Mouse (Mus musculus) ovary, postnatal 10 days (tissue): ENCODE measurements around the gene Mamstr.

Experiments
- DNase-seq: peaks from one replicate; pipeline ENCODE4 v3.0.0; 2022; ENCODE audit warnings: low spot score

Gene Mamstr

GRCm38 (mm10) chr7:45639561-45640027 lies at the start of gene Mamstr:
TSS of gene Mamstr (plus strand) at chr7:45639977.
- DNase-seq, result no peak

- DNase-seq, result no peak
Observed at GRCm38 (mm10) chr7:45590874-45591273, 48.9 kb upstream of the Mamstr start.

DNA sequence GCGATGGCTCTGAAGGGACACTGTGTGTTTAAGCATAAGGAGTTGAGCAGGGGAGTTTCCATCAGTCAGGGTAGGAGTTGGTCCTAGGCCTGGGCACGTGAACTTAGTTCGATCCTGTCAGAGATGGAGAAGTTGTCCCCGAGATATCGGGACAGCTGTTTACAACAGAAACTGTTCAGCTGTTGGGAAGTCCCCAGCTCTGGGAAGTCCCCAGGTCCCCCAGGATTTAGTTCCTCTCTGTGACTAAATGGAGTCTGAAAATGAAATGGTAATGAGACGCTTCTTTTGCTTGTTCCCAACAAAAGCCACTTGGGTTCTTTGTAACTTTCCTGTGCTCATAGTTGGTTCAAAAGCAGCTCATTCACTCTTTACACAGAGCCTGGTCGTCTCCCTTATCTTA lies 47.9 kb upstream of the Mamstr start:
- DNase-seq, result no peak

GRCm38 (mm10) chr7:45593118-45593815 lies 46.5 kb upstream of the Mamstr start:
- DNase-seq, result no peak

- no peak for DNase-seq
Observed at GRCm38 (mm10) chr7:45595176-45595575, 44.6 kb upstream of the Mamstr start.

DNA sequence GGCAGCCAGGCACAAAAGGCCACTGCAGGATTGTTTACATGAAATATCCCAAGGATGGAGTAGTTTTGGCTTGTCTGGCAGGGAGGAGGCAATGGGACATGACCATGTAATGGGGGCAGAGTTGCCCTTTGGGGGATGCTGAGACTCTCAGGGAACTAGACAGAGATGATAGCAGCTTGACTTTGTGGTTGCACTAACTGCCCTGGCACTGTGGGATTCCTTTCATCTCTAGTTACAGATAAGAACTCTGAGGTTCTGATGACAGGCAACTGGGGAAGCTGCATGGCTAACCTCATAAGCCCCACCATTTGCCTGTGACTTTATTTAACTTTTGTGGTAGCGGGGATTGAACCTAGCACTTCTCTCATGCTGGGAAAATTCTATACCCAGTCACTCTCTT lies 43.7 kb upstream of the Mamstr start:
- no peak for DNase-seq

DNA sequence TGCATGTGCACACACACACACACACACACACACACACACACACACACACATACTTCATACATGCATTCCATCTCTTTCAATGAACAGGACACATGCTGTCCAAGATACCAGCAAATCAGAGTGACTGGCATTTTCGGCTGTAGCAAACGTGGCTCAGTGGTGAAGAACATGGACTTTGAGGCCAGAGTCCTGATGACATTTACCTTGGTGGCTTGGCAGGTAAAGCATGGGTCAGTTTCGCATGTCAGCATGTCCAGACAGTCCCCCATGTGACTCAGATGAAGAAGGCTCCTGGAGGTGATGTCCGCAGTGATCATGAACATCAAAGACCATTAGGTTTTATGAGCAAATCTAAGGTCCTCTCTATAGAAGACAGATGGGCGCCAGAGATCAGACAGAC lies 42.8 kb upstream of the Mamstr start:
- no peak for DNase-seq

DNA sequence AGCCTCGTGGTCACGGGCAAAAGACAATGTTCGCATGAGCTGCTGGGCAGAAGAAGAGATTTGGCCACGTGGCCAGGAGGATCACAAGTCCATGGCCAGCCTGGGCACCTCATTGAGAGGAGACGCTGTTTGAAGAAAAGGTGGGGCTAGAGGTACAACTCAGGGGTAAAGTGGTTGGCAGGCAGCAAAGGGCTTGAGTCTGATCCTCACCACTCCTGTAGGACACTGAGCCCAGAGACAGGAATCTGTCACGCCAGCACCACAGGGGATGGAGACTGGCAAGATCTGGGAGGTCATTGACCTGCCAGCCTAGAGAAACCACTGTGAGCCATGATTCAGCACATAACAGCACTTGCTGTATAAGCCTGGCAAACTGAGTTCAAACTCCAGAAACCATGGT lies 42.2 kb upstream of the Mamstr start:
- no peak for DNase-seq

GRCm38 (mm10) chr7:45598960-45599879 lies 40.6 kb upstream of the Mamstr start:
- no peak for DNase-seq

GRCm38 (mm10) chr7:45605704-45606289 lies 34.0 kb upstream of the Mamstr start:
- no peak for DNase-seq

- DNase-seq, result no peak
Observed at GRCm38 (mm10) chr7:45609511-45609910, 30.3 kb upstream of the Mamstr start.

- DNase-seq, result no peak
Observed at GRCm38 (mm10) chr7:45616277-45616676, 23.5 kb upstream of the Mamstr start.

DNA sequence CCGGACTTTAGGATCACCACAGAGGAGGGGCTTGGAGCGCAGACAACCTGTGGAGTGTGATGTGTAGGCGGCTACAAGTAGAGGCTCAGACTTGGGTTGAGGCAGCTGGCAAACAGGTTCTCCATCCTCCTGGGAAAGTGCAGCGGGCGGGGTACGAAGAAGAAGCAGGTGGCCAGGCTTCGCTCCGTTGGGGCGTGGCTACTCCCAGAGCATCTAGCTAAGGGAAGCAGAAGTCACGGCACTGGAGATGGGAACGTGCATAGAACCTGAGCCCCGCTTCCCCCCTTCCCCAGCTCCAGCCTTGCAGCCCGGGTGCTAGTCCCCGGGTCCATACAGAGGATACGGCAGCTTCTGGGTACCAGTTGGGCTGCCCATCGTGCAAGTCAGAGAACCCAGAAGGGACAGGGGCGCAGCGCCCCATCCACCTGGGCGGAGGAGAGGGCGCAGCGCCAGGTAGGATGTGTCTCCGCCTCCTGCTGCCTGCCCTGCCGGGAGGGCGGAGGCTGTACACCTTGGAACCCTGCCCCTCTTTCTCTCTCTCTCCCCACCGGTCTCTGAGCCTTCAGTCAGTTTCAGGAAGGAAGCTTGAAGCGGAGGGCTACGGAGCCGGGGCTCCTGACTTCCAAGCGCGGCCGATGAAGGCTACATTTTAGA lies 22.6 kb upstream of the Mamstr start, which contains the start of gene Fut1:
Gene Fut1, plus strand, starts transcription at position 248 of the 654 bp plus-strand sequence.
- DNase-seq, result no peak

DNA sequence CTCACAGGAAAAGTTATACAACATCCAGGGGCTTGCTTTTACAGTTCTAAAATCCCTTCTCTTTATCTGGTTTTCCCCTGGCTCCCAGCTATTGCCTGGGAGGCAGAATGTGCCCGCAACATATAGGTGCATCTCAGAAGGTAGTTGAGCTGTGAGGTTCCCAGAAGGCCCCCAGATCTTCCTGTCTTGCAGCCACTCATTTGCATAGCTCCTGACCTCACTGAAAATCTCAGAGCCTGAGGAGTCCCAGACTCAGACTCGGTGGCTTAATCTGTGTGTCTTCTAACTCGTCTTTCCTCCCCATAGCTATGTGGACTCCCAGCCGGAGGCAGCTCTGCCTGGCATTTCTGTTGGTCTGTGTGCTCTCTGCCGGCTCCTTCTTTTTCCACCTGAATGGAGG lies 21.5 kb upstream of the Mamstr start:
- no peak for DNase-seq

- DNase-seq, result no peak
Observed at GRCm38 (mm10) chr7:45619592-45619991, 20.2 kb upstream of the Mamstr start.

DNA sequence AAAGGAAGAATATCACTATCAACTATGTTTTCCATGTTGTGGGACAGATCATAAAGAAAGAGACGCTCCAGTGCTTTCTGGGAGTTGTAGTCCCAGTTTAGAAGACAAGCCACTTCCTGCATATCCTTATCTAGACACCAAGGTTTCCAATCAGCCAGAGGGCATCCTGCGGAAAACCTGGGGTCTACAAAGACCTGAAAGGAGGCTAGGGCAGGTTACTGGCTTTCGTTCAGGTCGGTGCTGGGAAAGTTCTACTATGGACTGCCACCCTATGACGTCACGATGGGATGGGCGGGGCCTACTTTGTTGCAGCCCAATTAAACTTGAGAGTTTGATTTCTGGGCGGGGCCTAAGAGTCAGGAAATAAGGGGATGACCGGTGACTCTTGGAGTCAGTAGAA lies 18.3 kb upstream of the Mamstr start, which contains the start of gene Izumo1:
Gene Izumo1, plus strand, starts transcription at position 369 of the 400 bp plus-strand sequence.
- DNase-seq, result no peak

DNA sequence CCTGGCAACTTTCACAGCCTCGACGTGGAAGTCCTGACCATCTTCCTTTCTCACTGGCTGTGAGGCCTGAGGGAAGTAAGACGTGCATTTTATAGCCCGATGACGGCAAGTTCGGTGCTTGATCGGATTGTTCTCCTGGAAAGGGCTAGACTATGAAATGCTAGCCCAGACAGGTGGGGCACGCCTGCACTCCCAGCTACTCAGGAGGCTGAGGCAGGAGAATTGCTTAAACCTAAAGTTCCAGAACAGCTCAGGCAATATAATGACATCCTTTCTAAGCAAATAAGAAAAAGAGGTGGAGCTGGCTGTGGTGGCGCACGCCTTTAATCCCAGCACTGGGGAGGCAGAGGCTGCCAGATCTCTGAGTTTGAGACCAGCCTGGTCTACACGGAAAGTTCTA lies 16.3 kb upstream of the Mamstr start:
- no peak for DNase-seq

- no peak for DNase-seq
Observed at GRCm38 (mm10) chr7:45624718-45625117, 15.1 kb upstream of the Mamstr start.

DNA sequence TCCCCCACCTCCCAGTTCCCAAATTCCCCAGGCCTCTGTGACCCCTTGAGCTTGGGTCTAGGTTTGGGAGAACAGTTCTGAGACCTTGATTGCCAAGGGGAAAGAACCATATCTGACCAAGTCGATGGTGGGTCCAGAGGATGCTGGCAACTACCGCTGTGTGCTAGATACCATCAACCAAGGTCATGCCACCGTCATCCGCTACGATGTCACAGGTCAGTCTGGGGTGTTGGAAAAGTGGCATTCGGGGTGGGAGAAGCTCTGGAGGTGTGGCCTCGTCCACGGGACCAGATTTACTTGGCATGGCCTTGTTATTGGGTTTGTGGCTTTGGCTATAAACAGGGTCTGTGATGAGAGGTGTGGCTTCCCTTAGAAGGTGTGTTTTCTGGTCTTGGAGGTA lies 14.3 kb upstream of the Mamstr start:
- DNase-seq, result no peak

DNA sequence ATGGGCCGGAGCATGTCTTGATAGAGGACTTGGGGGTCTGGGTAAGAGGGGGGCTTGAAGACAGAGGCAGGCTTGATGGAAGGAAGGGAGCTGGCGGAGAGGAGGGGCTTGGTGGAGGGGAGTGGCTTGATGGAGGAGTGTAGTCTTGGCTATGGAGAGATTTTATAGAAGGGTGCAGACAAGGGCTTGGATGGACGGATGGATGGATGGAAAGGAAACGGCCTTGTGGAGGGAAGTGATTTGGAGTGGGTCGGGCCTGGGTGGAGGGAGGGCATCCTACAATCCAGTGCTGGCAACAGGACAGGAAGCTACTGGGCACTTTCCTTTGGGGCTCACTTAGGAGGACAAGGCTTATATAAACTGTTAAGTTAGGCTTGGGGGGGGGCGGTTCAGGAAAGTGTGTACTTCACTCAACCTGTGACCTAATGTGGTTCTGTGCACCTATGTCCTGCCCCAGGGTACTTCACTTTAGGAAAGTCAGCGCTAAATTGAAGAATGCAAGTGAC lies 13.2 kb upstream of the Mamstr start:
- DNase-seq, result no peak

DNA sequence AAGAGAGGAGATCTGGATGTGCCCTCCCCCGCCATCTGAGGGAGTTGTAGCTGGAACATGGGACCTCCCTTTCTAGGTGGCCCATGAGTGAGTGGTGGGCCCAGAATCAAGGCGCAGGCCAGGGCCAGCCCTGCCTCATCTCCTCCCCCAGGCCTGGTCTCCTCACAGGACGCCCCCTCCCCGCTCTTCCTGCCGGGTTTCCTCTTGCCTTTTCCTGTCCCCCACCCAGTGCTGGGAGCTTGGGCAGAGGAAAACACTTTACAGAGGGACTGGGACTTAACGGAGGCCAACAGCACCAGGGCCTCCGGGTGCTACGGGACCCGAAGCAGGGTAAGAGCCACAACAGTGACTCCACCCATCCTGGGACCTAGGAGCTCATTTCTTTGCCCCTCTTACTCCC lies 12.5 kb upstream of the Mamstr start, which contains the start of gene Rasip1:
Gene Rasip1, plus strand, starts transcription at position 228 of the 400 bp plus-strand sequence.
- DNase-seq, result no peak
